Mouse (Mus musculus): Measurements from ENCODE around the gene Synrg. TPM values are rescaled to one million over a fixed set of nuclear protein-coding genes. Genes with fewer than 3 reads are reported as not detected.

Gene Synrg
- polyA plus RNA-seq, 1 experiment from 2014 or later, result 7.2 TPM

- Histone ChIP-seq H3K9me3 (ENCODE audit: control insufficient read depth, low read length) (no peaks in the 10 kb centered on the region), H3K4me3 (ENCODE audit: low read depth, low read length) (no peak overlapping the region), H3K4me1 (replicated peaks; ENCODE audit: control insufficient read depth, insufficient read depth) (no peaks in the 10 kb centered on the region), H3K36me3 (ENCODE audit: control insufficient read depth, insufficient read depth, low read length) (no peaks in the 10 kb centered on the region), H3K4me2 (replicated peaks; ENCODE audit: low read depth) (no peak overlapping the region), H3K9ac (ENCODE audit: low read length) (no peak overlapping the region), H3K27me3 (ENCODE audit: control insufficient read depth, insufficient read depth, low read length) (no peaks in the 10 kb centered on the region), H3K27ac (replicated peaks) (no peak overlapping the region)
- no peak for TF ChIP-seq CTCF (IDR thresholded peaks at IDR 0.05; ENCODE audit: low read depth)
- no peak for TF ChIP-seq EP300 (optimal IDR thresholded peaks at IDR 0.05)
- DNase-seq (ENCODE audit: low spot score) (no peak), ATAC-seq (ENCODE audit: low FRiP score, low TSS enrichment) (no peak)
- WGBS, result 77% methylated on average over 10 of the region's 10 CpGs
Measured at GRCm38 (mm10) chr11:84048411-84048810, 84.2 kb downstream of the Synrg start.

- H3K4me3 ChIP-seq (ENCODE audit: low read depth, low read length), result no peak overlapping the region
- no peak for ATAC-seq (ENCODE audit: low FRiP score, low TSS enrichment)
- no peak overlapping the region; the same call in 1 of the 2 replicates for H3K27ac ChIP-seq (replicated peaks)
- H3K4me1 ChIP-seq (replicated peaks; ENCODE audit: control insufficient read depth, insufficient read depth), result no peaks in the 10 kb centered on the region
- H3K9me3 ChIP-seq (ENCODE audit: control insufficient read depth, low read length), result no peaks in the 10 kb centered on the region; the same call in 1 of the 2 replicates
- DNase-seq (ENCODE audit: low spot score), result no peak
- no peak overlapping the region for H3K9ac ChIP-seq (ENCODE audit: low read length)
- 79% methylated on average over 7 of the region's 7 CpGs for WGBS
- no peak for TF ChIP-seq EP300 (optimal IDR thresholded peaks at IDR 0.05)
- TF ChIP-seq CTCF (IDR thresholded peaks at IDR 0.05; ENCODE audit: low read depth), result no peak
- no peak overlapping the region for H3K4me2 ChIP-seq (replicated peaks; ENCODE audit: low read depth)
- H3K27me3 ChIP-seq (ENCODE audit: control insufficient read depth, insufficient read depth, low read length), result no peaks in the 10 kb centered on the region
- no peaks in the 10 kb centered on the region for H3K36me3 ChIP-seq (ENCODE audit: control insufficient read depth, insufficient read depth, low read length)
Measured at GRCm38 (mm10) chr11:84053055-84053454, 88.8 kb downstream of the Synrg start.

GRCm38 (mm10) chr11:84053524-84054163 is 89.4 kb downstream of the Synrg start:
- Histone ChIP-seq H3K36me3 (ENCODE audit: control insufficient read depth, insufficient read depth, low read length) (no peaks in the 10 kb centered on the region), H3K4me2 (replicated peaks; ENCODE audit: low read depth) (no peak overlapping the region), H3K27ac (replicated peaks) (peak overlapping the region; percentile 40), H3K4me1 (replicated peaks; ENCODE audit: control insufficient read depth, insufficient read depth) (no peaks in the 10 kb centered on the region), H3K9me3 (ENCODE audit: control insufficient read depth, low read length) (no peaks in the 10 kb centered on the region; the same call in 1 of the 2 replicates), H3K4me3 (ENCODE audit: low read depth, low read length) (no peak overlapping the region), H3K27me3 (ENCODE audit: control insufficient read depth, insufficient read depth, low read length) (no peaks in the 10 kb centered on the region), H3K9ac (ENCODE audit: low read length) (no peak overlapping the region)
- DNase-seq (ENCODE audit: low spot score) (no peak), ATAC-seq (ENCODE audit: low FRiP score, low TSS enrichment) (no peak)
- no peak for TF ChIP-seq EP300 (optimal IDR thresholded peaks at IDR 0.05)
- TF ChIP-seq CTCF (IDR thresholded peaks at IDR 0.05; ENCODE audit: low read depth), result no peak
- WGBS, result 60% methylated on average over 10 of the region's 10 CpGs

GRCm38 (mm10) chr11:84057418-84057817 is 93.2 kb downstream of the Synrg start:
- H3K4me1 ChIP-seq (replicated peaks; ENCODE audit: control insufficient read depth, insufficient read depth), result no peaks in the 10 kb centered on the region
- ATAC-seq (ENCODE audit: low FRiP score, low TSS enrichment) (no peak), DNase-seq (ENCODE audit: low spot score) (no peak)
- H3K9ac ChIP-seq (ENCODE audit: low read length), result no peak overlapping the region
- no peaks in the 10 kb centered on the region; the same call in 1 of the 2 replicates for H3K9me3 ChIP-seq (ENCODE audit: control insufficient read depth, low read length)
- no peaks in the 10 kb centered on the region for H3K27me3 ChIP-seq (ENCODE audit: control insufficient read depth, insufficient read depth, low read length)
- H3K4me2 ChIP-seq (replicated peaks; ENCODE audit: low read depth), result no peak overlapping the region
- TF ChIP-seq CTCF (IDR thresholded peaks at IDR 0.05; ENCODE audit: low read depth) (no peak), EP300 (optimal IDR thresholded peaks at IDR 0.05) (no peak)
- H3K4me3 ChIP-seq (ENCODE audit: low read depth, low read length), result no peak overlapping the region
- no peaks in the 10 kb centered on the region for H3K36me3 ChIP-seq (ENCODE audit: control insufficient read depth, insufficient read depth, low read length)
- WGBS, result 97% methylated on average over 2 of the region's 2 CpGs
- H3K27ac ChIP-seq (replicated peaks), result no peak overlapping the region

- Histone ChIP-seq H3K36me3 (ENCODE audit: control insufficient read depth, insufficient read depth, low read length) (no peaks in the 10 kb centered on the region), H3K9me3 (ENCODE audit: control insufficient read depth, low read length) (no peaks in the 10 kb centered on the region; the same call in 1 of the 2 replicates), H3K4me1 (replicated peaks; ENCODE audit: control insufficient read depth, insufficient read depth) (no peaks in the 10 kb centered on the region), H3K27me3 (ENCODE audit: control insufficient read depth, insufficient read depth, low read length) (no peaks in the 10 kb centered on the region), H3K4me2 (replicated peaks; ENCODE audit: low read depth) (no peak overlapping the region), H3K27ac (replicated peaks) (no peak overlapping the region), H3K9ac (ENCODE audit: low read length) (no peak overlapping the region), H3K4me3 (ENCODE audit: low read depth, low read length) (no peak overlapping the region)
- WGBS, result 90% methylated on average over 2 of the region's 2 CpGs
- ATAC-seq (ENCODE audit: low FRiP score, low TSS enrichment) (no peak), DNase-seq (ENCODE audit: low spot score) (no peak)
- TF ChIP-seq CTCF (IDR thresholded peaks at IDR 0.05; ENCODE audit: low read depth) (no peak), EP300 (optimal IDR thresholded peaks at IDR 0.05) (no peak)
Measured at GRCm38 (mm10) chr11:84059784-84060183, 95.6 kb downstream of the Synrg start.

- DNase-seq (ENCODE audit: low spot score), result no peak
- H3K4me3 ChIP-seq (ENCODE audit: low read depth, low read length), result no peak overlapping the region
- H3K27ac ChIP-seq (replicated peaks), result no peak overlapping the region
- TF ChIP-seq CTCF (IDR thresholded peaks at IDR 0.05; ENCODE audit: low read depth), result no peak
- no peak for TF ChIP-seq EP300 (optimal IDR thresholded peaks at IDR 0.05)
- no peak overlapping the region for H3K9ac ChIP-seq (ENCODE audit: low read length)
- H3K9me3 ChIP-seq (ENCODE audit: control insufficient read depth, low read length), result no peaks in the 10 kb centered on the region
- no peaks in the 10 kb centered on the region for H3K4me1 ChIP-seq (replicated peaks; ENCODE audit: control insufficient read depth, insufficient read depth)
- no peaks in the 10 kb centered on the region for H3K27me3 ChIP-seq (ENCODE audit: control insufficient read depth, insufficient read depth, low read length)
- ATAC-seq (ENCODE audit: low FRiP score, low TSS enrichment), result no peak
- 82% methylated on average over 6 of the region's 6 CpGs for WGBS
- no peak overlapping the region for H3K4me2 ChIP-seq (replicated peaks; ENCODE audit: low read depth)
- H3K36me3 ChIP-seq (ENCODE audit: control insufficient read depth, insufficient read depth, low read length), result no peaks in the 10 kb centered on the region
Measured at GRCm38 (mm10) chr11:84060635-84061034, 96.4 kb downstream of the Synrg start.
